Mouse (Mus musculus): ENCODE data around the gene Ypel3.

GRCm38 (mm10) chr7:126801057-126801422, 24.3 kb downstream of the Ypel3 start:
- TF ChIP-seq CTCF (IDR thresholded peaks at IDR 0.05; ENCODE audit: borderline replicate concordance, insufficient read depth, low read depth, low read length): no peak
- no peak for TF ChIP-seq POLR2A (IDR thresholded peaks at IDR 0.05; ENCODE audit: borderline replicate concordance, insufficient read depth, low read length)

Data from cerebellum, adult 2 months (tissue).